Mouse (Mus musculus) adrenal gland, adult 8-10 months (tissue): ENCODE measurements around the gene Gemin4. TPM values are rescaled to one million over a fixed set of nuclear protein-coding genes. Genes with fewer than 3 reads are reported as not detected.

ENCODE experiments used
- DNase-seq: peaks from one replicate; pipeline ENCODE4 v3.0.0; 2022
- total RNA-seq, 4 experiments: library from RNA; stranded (reverse); gene quantifications; 2 replicates each; pipeline ENCODE4 v1.2.4; 2022

The Gemin4 gene
- total RNA-seq = 10 to 100 TPM in 3 of 4 experiments, 1 to 10 TPM in 1; 8.9 to 13.9 (median 10.9) TPM

DNA sequence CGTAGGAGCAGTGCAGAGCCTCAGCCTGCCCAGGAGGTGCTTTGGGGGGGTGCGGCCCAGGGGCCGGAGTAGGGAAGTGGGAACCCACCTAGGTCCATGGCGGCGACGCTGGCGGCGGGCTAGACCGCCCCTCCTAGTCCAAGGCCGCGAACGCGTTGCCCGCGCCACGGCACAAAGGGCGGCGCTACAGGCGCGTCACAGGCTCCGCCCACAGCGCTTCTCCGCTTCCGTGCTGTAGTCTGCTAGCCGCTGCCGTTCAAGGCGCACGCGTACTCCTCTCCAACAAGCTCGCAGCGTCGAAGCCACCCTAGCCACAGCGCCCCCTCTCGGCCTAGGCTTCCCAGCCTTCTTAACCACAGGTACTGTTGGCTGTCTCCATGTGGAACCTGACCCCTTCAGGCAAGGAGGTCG, at the start of gene Gemin4, which contains the start of gene Dbil5:
Gemin4 (minus strand) TSS at position 275 of the 411 bp plus-strand sequence.
Dbil5 (plus strand) TSS at position 219 of the 411 bp plus-strand sequence.
- peak; percentile 94 for DNase-seq

DNA sequence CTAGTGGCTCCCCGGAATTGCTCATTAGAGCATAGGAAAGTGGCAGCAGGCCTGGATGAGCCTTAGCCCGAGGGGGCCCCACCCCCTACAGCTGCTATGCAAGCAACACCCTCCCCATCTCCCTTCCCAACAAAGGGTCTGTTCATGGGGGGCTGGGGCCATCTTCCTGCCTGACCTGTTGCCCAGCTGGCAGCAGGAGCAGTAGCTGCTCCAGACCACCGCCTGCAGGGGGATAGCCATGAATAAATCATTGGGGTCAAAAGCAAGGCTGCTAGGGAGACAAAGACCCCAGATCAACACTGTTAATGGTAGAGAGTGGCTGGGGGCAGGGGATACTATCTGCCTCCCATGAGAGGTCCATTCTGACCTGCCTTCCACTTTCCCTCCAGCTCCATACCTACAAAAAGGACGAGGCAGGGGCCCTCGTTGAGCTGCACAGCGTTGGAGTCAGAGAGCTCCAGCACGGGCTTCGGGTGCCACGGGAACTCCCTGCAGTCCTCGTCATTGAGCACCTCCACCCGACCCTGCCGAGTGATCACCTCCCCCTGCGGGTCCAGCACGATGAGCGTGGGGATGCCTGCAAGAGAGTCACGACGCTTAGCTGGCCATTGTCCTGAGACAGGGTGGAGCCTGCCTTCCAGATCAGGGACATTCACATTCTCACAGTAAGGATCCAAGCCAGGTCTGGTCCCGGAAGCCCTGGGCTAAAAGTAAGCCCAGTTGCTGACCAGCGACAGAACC, 45.3 kb upstream of the Gemin4 start:
- no peak for DNase-seq

DNA sequence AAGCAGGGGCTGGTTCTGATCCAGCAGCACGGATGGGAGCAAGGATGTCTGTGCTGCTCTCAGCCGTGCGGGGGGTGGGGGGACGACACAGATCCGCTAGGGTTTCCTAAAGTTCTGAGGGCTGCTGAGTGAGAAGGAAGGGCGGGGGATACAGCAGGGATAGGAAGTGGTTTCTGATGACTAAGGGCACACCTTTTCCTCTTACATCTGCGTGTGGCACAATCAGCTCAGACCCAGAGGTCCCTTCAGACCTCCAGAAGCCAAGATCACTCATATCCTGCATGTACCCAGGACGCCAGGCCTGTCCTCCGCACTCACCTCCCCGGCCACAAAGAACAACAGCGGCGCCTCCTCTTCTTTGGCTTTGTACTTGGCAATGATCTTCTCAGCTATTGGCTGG, 43.8 kb upstream of the Gemin4 start:
- DNase-seq = no peak

DNA sequence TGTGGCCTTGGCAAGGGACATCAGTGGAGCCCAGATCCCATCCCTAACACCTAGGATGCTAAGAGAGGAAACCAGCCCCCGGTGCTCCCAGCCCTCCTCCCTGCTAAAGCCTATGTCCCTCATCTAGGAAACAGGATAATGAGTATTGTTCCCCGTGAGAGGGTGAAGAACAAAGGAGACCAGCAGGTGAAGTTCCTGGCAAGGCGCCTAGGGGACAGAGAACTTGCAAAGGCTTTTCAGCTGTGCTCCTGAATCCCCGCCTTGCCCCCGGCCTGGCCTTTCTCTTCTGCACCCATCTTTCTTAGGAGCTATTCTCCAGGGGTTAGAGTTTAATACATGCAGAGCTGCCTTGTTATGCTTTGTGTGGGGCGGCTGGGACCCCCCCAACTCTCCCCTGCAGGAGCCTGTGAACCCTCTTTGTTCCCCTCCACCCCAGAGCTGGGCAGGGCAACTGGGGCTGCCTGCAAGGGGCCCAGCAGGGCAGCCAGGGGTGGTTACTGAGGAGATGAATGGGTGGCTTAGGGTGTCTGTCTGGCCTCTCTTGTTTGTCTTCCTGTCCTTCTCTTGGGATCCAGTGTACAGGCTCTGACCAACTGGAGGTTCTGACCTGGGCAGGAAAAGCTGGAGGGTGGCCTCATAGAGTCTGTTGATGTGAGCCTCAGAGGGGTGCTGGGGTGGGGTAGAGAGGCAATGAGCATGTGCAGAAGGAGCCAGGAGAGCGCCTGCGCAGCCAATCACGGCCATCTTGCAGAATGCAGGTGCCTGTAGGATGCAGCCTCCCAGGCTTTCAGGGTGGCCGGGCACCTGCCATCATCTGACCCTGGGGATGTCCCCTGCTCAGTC, 43.0 kb upstream of the Gemin4 start:
- DNase-seq = no peak

DNA sequence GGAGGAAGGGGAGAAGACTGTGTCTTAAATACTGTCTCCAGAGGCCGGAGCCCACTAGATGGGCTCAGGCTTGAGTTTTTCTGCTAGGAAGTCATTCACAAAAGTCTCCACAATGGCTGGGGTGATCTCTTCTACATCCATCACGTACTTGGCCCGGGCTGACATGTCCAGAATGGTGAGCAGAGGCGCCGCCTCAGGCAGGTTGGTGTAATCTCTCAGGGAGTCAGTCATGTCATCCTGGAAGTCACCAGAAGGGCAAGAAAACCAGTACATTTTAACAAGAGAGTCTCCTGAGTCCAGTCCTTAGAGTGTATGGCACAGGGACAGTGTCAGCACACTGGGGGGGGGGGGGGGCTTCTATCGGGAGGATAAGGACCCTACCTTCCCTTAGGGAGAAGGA, 41.0 kb upstream of the Gemin4 start:
- DNase-seq = no peak

DNA sequence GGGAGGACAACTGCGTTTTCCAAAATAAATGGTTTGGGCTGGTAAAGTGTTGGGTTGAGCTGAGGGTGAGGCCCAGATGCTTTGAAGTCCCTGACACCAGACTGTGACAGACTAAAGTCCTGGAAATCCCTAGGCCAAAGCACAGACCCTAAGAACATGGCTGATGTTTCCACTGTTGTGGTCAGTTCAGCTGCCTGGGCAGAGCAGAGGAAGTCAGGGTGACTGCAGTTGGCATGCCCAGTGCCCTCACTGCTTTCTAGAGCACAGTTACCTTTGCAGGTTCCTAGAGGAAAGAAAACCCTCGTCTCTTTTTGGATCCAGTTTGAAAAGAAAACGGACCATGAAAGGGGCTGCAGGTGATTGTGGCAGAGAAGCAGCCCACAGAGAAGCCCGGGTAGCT, 39.9 kb upstream of the Gemin4 start:
- DNase-seq = no peak

DNA sequence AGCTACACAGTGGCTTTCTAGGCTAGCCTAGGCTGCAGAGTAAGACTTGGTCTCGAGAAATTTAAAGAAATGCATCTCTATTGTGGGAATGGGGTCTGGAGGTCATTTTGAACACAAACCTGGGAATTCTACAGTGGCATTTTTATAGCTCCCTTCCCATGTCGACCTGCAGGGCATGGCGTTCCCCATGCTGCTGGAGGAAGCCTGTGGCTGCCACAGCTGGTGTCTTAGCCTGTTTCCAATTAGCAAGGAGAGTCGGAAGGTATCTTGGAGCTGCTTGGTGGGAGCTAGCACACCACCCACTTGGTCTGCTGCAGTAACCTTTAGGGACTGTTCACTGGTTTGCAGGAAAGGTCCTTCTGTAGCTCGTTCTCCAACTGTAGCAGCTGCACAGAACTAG, 38.7 kb upstream of the Gemin4 start:
- DNase-seq = no peak

DNA sequence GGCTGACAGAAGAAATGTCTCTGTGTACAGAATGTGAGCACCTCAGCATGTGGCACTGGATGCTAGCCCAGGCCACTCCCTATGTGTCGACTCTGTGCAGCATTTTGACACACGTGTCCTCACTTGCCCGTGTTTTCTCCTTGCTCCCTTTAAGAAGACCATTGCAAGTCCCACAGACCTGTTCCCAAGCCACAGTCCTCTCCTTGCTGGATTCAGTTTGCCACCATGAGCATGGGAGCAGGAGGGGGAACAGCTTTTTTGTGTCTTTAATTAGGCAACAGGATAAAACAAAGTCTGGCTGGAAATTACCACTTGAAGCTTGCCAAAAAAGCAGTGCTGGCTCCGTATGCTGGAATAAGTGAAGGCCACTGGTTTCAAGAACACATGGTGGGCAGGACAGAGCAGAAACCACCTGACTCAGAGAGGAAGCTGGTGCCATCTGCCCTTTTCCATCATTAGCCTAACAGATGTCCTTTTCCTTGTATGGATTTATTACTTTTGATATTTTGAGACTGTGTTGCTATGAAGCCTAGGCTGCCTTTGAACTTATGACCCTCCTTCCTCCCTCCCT, 38.1 kb upstream of the Gemin4 start:
- DNase-seq = peak; percentile 61

DNA sequence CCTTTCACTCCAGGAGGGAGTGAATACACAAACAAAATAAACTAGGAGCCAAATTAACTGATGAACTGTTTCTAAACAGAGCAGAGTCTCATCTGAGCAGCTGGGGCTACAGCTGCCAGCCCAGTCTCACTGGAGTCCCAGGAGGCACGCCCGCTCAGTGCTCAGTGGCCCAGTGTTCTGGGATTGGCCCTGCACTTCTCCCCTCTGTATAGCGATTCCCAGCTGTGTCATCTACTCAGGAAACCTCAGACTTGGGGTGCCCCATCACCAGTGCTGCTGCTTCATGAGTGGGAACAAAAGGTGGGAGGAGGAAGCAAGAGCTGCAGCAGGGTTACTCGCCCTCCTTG, 36.4 kb upstream of the Gemin4 start:
- no peak for DNase-seq

DNA sequence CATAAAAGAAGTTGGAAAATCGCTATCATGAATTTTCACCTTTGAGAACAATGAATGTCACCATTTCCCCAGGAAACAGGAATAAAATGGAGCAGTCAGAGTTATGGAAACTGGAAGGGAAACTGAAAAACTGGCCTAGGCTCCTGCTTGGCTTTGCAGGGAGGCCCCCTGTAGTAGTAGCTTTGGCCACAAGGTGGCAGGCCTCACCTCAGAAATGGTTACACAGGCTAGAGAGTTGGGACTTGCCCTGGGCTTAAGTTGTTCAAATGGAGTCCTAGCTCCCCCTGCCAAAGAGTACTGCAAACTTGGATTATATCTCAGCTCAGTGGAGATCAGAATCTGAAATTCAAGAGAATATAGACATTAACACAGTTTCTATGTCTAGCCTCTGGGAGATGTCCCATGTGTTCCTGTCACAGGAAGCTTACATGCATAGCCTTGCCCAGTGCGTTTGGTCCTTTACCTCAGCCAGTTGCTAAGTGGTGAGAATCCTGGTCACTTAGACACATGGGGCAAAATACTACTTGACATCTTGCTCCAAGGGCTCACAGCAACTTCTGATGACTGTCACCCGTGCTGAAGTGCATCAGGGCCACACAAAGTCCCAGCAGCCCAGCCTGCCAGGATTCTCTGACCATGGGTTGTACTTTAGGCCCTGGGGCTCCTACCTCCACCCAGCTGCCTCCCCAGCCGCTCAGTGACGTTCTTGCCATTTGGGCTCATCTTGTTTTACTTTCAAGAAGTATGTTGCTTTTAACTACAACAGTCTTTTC, 35.9 kb upstream of the Gemin4 start:
- peak; percentile 74 for DNase-seq

DNA sequence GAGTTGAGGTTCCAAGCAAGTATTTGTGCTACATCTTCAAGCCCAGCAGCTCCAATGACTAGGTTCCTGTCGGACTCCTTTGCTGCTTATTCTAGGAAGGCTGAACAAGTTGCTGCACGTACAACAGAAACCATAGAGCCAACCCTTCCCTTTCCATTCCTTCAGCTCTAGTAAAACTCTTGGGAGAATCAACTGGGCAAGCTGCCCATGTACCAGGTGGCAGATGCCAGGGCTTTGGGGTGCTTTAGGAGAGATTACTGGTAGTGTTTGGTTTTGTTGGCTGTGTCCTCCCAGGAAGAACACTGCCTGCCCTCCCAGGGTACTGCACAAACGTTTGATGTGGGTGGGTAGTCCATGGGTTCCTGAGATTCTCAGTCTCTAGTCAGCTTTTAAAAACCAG, 34.6 kb upstream of the Gemin4 start:
- no peak for DNase-seq

DNA sequence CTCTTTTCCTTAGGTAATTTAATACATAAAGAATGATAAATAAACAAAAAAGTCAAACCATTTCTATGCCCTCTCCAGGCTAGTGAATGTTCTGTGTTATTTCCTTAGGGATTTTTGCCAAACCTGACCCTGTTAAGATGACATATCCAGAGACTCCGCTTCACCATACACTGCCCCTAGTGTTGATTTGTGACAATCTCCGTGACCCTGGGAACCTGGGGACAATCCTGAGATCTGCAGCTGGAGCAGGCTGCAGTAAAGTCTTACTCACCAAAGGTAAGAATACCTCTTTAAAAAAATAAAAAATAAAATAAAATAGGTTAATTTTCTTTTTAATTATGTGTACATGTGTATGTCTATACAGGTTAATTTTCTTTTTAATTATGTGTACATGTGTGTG, 29.8 kb upstream of the Gemin4 start:
- no peak for DNase-seq

DNA sequence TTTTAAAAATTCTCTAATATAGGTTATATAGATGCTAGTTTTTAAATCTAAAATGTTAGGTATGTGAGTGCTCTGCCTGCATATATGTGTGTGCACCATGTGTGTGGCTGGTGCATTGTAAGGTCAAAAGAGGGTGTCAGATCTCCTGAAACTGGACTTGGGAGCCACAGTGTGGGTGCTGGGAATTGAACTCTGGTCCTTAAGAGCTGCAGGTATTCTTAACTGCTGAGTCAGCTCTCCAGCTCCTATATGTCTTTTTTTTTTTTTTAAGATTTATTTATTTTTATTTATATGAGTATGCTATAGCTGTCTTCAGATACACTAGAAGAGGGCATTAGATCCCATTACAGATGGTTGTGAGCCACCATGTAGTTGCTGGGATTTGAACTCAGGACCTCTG, 29.0 kb upstream of the Gemin4 start:
- no peak for DNase-seq

DNA sequence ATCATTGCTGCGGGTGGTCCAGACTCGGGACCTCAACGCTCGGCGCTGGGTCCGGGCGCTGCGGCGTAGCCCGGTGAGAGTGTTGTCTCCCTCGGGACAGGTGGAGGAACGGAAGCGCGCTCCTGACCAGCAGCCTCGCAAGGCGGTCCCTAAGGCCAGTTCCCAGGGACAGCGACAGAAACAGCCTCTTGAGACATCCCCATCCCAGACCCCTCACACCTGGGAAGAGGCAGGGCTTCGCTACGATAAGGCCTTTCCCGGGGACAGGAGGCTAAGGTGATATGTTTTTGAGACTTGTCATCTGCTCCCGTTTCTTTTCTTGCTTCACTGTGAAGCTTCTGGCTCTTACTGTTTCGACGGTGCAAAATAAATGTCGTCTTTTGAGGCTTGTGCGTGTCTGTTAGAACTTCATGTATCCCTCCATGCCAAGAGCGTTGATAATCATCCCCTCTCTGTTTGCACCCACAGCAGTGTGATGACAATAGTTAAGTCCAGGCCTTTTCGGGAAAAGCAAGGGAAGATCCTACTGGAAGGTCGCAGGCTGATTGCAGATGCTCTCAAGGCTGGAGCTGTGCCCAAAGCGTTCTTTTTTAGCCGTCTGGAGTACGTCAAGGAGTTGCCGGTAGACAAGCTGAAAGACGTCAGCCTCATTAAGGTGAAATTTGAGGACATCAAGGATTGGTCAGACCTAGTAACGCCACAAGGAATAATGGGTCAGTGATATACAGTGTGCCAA, 26.5 kb upstream of the Gemin4 start:
- DNase-seq = no peak

DNA sequence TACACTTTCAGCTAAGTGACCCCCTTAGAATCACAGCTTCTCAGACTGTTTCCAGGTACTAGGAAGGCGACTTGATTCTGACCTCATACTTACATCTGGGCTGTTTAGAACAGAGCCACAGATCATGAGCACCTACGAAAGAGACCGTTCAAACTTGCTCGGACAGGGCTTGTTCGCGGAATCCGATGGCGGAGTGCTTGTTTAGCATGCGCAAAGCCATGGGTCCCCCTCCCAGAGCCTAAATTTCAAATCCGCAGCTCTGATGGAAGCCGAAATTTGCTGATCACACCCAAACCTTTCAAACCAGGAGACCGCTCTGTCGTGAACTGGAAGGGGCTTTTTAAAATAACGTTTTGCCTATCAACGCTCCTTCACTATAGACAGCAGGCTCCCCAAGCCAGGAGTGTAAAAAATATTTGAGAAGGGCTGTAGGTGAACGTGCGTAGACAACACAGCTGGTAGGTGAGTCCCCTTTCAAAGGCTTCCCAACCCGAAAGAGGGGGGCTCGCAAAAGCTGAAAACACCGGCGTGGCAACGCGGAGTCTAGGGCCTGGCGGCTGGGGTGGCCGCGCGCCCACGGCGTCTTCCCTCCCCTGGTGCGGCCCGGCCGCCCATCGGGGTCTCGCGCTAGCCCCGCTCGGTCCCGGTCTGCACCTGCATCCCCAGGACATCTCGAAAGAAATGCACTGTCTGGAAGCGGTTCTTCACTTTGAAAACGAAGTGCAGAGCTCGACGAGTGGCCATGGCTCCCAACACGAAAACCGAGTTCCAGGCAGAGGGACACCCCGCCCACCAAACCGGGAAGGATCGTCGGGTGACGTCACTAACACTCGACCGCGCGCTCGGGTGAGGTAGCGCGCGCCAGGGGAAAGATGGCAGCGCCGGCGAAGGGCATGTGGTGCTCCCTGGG, 25.7 kb upstream of the Gemin4 start, which contains the start of the genes Mrm3 and Glod4:
Mrm3 (plus strand) TSS at position 815 of the 910 bp plus-strand sequence.
Glod4 (minus strand) TSS at position 825 of the 910 bp plus-strand sequence.
- peak; percentile 89 for DNase-seq

DNA sequence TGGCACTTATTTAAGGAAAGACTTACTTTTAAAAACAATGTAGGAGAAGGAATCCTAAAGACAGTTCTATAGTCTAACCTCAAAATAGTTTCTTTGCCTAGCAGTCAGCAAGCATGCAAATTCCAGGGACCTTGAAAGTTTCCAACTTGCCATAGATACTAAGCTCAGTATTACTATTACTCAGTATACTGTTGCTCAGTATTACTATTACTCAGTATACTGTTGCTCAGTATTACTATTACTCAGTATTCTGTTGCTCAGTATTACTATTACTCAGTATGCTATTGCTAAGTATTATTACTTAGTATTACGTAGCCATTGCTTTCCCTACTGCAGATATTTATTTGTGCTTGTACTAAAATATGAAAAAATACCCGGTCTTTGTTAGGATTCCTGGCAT, 22.3 kb upstream of the Gemin4 start:
- DNase-seq = no peak

DNA sequence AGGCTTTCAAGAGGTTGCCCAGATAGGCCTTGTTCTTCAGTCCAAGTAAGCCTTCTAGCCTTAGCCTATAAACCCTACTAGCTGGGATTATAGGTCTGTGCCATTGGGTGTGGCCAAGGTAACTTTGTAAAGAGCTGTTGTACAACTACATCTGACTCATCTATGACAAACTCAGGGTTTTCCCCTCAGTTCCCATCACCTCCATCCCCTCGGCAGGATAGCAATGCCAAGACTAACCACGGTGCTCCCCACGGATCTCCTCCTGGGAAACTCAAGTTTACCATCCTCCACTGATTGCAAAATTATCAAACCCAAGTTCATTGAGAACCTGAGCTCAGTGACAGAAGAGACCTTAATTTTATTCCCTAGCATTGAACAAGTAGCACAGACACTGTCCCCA, 18.7 kb upstream of the Gemin4 start:
- no peak for DNase-seq

DNA sequence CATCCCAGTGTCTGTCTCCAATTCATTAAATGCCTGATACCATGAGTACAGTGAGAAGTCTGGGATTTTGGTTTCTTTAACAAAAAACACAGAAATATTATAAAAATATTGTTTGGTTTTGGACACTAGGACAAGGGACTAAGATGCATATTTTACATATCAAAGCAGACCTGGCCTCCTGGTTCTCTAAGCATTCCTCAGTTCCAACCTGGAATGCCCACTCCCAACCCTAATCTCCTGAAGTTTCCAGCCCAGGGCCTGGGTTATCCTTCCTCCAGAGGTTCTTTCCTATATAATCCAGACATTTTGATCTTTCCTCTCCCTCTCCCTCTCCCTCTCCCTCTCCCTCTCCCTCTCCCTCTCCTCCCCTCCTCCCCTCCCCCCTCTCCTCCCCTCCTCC, 7.6 kb upstream of the Gemin4 start:
- DNase-seq = no peak

DNA sequence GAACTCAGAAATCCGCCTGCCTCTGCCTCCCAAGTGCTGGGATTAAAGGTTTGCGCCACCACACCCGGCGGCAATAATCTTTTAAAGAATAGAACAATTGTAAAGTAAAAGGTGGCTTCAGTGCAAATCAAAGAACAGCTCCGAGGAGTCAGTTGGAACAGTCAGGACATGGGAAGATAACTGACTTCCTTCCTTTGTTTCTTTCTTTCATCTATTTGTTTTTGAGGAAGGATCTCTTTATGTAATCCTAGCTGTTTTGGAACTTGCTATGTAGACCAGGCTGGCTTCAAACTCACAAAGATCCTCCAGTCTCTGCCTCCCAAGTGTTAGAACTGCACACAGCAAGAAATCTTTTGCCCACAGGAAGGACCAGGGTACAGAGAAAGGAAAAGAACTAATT, 7.2 kb upstream of the Gemin4 start:
- DNase-seq = no peak

DNA sequence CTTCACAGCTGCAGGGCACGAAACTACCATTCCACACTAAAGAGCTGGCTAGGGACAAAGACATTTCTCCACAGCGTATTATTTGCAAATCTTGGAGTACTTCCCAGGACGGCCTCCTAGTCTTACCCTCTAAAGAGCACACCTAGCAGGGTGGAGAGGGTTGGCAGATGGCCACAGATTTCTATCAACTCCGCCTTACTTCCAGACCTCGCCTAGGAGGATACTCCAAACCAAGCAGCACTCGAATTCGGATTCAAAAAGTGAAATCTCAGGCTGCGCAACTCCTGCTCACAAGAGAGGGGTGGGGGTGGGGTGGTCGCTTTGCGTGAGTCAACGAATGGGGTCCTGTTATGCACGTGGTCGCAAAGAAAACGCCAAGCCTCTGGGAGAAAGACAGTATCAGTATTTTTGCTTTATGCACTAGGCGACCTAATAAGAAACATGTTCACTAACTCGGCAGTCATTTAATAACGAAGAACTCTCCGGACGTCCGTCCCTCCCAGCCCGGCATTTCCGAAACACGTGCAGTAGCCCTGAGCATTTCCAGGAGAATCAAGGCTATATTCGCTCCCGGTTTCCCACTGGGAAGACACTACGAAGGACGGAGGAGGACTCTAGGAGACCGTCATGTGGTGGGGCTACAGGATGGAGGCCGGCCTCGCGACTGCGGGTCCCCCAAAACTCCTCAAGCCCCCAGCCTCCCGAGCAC, 629 bp downstream of the Gemin4 start:
- DNase-seq = peak; percentile 21
